8 mouse cellular contexts compared by ENCODE assay signal in the genomic region with DNA sequence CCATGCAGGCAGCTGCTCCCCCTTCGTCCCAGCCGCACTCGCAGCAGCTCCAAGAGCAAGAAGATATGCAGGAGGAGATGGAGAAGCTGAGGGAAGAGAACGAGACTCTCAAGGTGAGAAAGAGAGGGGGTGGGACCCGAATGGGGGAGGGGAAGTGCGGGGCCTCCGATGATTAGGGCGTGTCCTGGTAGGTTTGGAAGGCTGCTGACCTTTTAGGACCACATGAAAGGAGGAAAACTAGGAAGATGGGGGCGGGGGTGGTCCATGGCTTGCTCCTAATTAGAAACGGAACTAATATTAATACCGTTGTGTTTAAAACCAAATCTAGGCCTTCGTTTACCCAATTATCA. TPM values are rescaled to one million over a fixed set of nuclear protein-coding genes. Genes with fewer than 3 reads are reported as not detected.
DNase-seq lines count a peak whose midpoint lies in the region; ATAC-seq and TF ChIP-seq lines count a peak whose summit lies in the region.

No protein-coding gene starts in this region.

- no peak for TF ChIP-seq CTCF in gastrocnemius, adult 2 months (IDR thresholded peaks at IDR 0.05)
- no peak for TF ChIP-seq CTCF in E14TG2a.4 (conservative IDR thresholded peaks at IDR 0.05; ENCODE audit: low read length)

- under 1% methylated on average over 12 of the region's 12 CpGs for WGBS in forebrain, embryonic 14.5 days
- WGBS in liver, embryonic 15.5 days (ENCODE audit: insufficient replicate concordance) = 1% methylated on average over 12 of the region's 12 CpGs

- peaks cover 28% of the 10 kb centered on the region for H3K27me3 ChIP-seq in E14TG2a.4 (ENCODE audit: insufficient read depth, low read length)
- H3K27me3 ChIP-seq in forebrain, embryonic 14.5 days (replicated peaks; ENCODE audit: control insufficient read depth, insufficient read depth, low read length) = no peaks in the 10 kb centered on the region
- peaks cover 64% of the 10 kb centered on the region for H3K27me3 ChIP-seq in liver, embryonic 15.5 days

- no peaks in the 10 kb centered on the region for H3K36me3 ChIP-seq in E14TG2a.4 (ENCODE audit: insufficient read depth, low read length)
- peaks cover 30% of the 10 kb centered on the region for H3K36me3 ChIP-seq in forebrain, embryonic 14.5 days (ENCODE audit: control insufficient read depth, insufficient read depth, low read length)
- H3K36me3 ChIP-seq in liver, embryonic 15.5 days (replicated peaks) = no peaks in the 10 kb centered on the region

- intact Hi-C loops in gastrocnemius, adult 2 months (cut with DNase I) = no loop called here
- intact Hi-C loops in gastrocnemius, postnatal 36 days (cut with DNase I) = no loop called here

- peak overlapping the region; percentile 90 for H3K4me2 ChIP-seq in forebrain, embryonic 14.5 days (ENCODE audit: low read length)
- peak overlapping the region; percentile 62 for H3K4me2 ChIP-seq in liver, embryonic 15.5 days

- no peaks in the 10 kb centered on the region for H3K9me3 ChIP-seq in E14TG2a.4 (ENCODE audit: low read length)
- H3K9me3 ChIP-seq in forebrain, embryonic 14.5 days (replicated peaks; ENCODE audit: control insufficient read depth, low read length) = no peaks in the 10 kb centered on the region
- H3K9me3 ChIP-seq in liver, embryonic 15.5 days (replicated peaks) = no peaks in the 10 kb centered on the region

- peaks cover 48% of the 10 kb centered on the region for H3K4me1 ChIP-seq in E14TG2a.4 (replicated peaks; ENCODE audit: low read depth, low read length)
- peaks cover 14% of the 10 kb centered on the region for H3K4me1 ChIP-seq in forebrain, embryonic 14.5 days (ENCODE audit: control insufficient read depth, insufficient read depth, low read length)
- H3K4me1 ChIP-seq in liver, embryonic 15.5 days (replicated peaks) = 0 out of 2 replicates have a peak, but pooled peaks cover 9% of the 10 kb centered on the region

- peak overlapping the region; percentile 68 for H3K4me3 ChIP-seq in gastrocnemius, adult 2 months
- H3K4me3 ChIP-seq in E14TG2a.4 (replicated peaks; ENCODE audit: low read length) = peak overlapping the region; percentile 87
- peak overlapping the region; percentile 84 for H3K4me3 ChIP-seq in forebrain, embryonic 14.5 days (ENCODE audit: low read depth, low read length)
- peak overlapping the region; percentile 37 for H3K4me3 ChIP-seq in liver, embryonic 15.5 days (replicated peaks)

- peak overlapping the region; percentile 97 for H3K9ac ChIP-seq in forebrain, embryonic 14.5 days (ENCODE audit: low read length)
- H3K9ac ChIP-seq in liver, embryonic 15.5 days = no peak overlapping the region

- DNase-seq in gastrocnemius, adult 2 months = no peak
- DNase-seq in gastrocnemius, postnatal 36 days = no peak
- no peak for DNase-seq in forebrain, embryonic 14.5 days (ENCODE audit: low spot score)
- DNase-seq in frontal cortex, adult 2 months (ENCODE audit: extremely low spot score in 1 of 2, low spot score in 1 of 2) = no peak

- no peak for ATAC-seq in forebrain, embryonic 14.5 days
- ATAC-seq in liver, embryonic 15.5 days (ENCODE audit: insufficient read depth) = no peak
- no peak for ATAC-seq in erythroid progenitor cell, adult 5-6 weeks (replicated peaks; ENCODE audit: low FRiP score, poor library complexity, severe bottlenecking)
- no peak for ATAC-seq in CD4-positive, CD25-positive, alpha-beta regulatory T cell, adult 4 months

- no peak overlapping the region for H3K27ac ChIP-seq in gastrocnemius, adult 2 months
- H3K27ac ChIP-seq in forebrain, embryonic 14.5 days (ENCODE audit: low read depth, low read length) = peak overlapping the region; percentile 95
- H3K27ac ChIP-seq in liver, embryonic 15.5 days (replicated peaks) = no peak overlapping the region

RNA-seq across cellular contexts. Expression of gene Soga3, which starts 4.0 kb away (rescaled TPM):
- total RNA-seq in gastrocnemius, adult 2 months (2021) = not detected
- not detected for total RNA-seq in gastrocnemius, postnatal 36 days (2021)
- 47.0 and 74.8 TPM in 2 replicates for polyA plus RNA-seq in forebrain, embryonic 14.5 days (2014; fragmentation: Nextera tagmentation; extraction: Ambion mirVana)
- 0.08 and 0.10 TPM in 2 replicates for polyA plus RNA-seq in liver, embryonic 15.5 days (2015; fragmentation: Nextera tagmentation; extraction: Ambion mirVana)
- not detected in 2 replicates for total RNA-seq in erythroid progenitor cell, adult 5-6 weeks (2015; ENCODE audit: low replicate concordance)
- not detected in 2 replicates for total RNA-seq in erythroid progenitor cell, adult 5-6 weeks (2017; ENCODE audit: low replicate concordance)
- polyA plus RNA-seq in frontal cortex, adult 2 months (2012; rRNA removed) = 42.3 and 42.4 TPM in 2 replicates
- not detected for polyA plus RNA-seq in CD4-positive, CD25-positive, alpha-beta regulatory T cell, adult 4 months (2017; shearing (Covaris generic))

RNA-seq across cellular contexts. Expression of gene Gm49353, which starts 51.1 kb away (rescaled TPM):
- total RNA-seq in gastrocnemius, adult 2 months (2021) = not detected
- not detected for total RNA-seq in gastrocnemius, postnatal 36 days (2021)
- polyA plus RNA-seq in forebrain, embryonic 14.5 days (2014; fragmentation: Nextera tagmentation; extraction: Ambion mirVana) = 8.3 and 14.9 TPM in 2 replicates
- polyA plus RNA-seq in liver, embryonic 15.5 days (2015; fragmentation: Nextera tagmentation; extraction: Ambion mirVana) = not detected in 2 replicates
- total RNA-seq in erythroid progenitor cell, adult 5-6 weeks (2015; ENCODE audit: low replicate concordance) = not detected in 2 replicates
- not detected in 2 replicates for total RNA-seq in erythroid progenitor cell, adult 5-6 weeks (2017; ENCODE audit: low replicate concordance)
- 6.8 and 9.3 TPM in 2 replicates for polyA plus RNA-seq in frontal cortex, adult 2 months (2012; rRNA removed)
- polyA plus RNA-seq in CD4-positive, CD25-positive, alpha-beta regulatory T cell, adult 4 months (2017; shearing (Covaris generic)) = not detected

Comparison
In these comparisons a context has a peak if more than half of its experiments do, and no peak if none do; other contexts are left out.
1. H3K4me3 ChIP-seq: peak in every context shown above with its lines; median percentile 87 in E14TG2a.4; 84 in forebrain, embryonic 14.5 days; 68 in gastrocnemius, adult 2 months; 37 in liver, embryonic 15.5 days.
2. RNA of gene Soga3, which starts 4.0 kb away (polyA plus RNA-seq): 47.0 to 74.8 TPM in forebrain, embryonic 14.5 days and 42.3 to 42.4 TPM in frontal cortex, adult 2 months; 0.08 to 0.10 TPM in liver, embryonic 15.5 days and not detected in CD4-positive, CD25-positive, alpha-beta regulatory T cell, adult 4 months; every median in the first group is over 10 times any median in the second.